Mouse (Mus musculus) mesoderm, embryonic 11.5 days (tissue): Measurements from ENCODE around the gene Samm50.
A peak's percentile ranks its signal among the peaks of the same experiment; 100 is the strongest.
"Not testable (repeated sequence)": the region's sequence is repeated elsewhere in the genome, so short reads cannot be mapped to it uniquely, and the experiment has no call there.

Experiments used
- DNase-seq: peaks from one replicate; pipeline ENCODE4 v3.0.0-alpha.2; 2012; ENCODE audit warnings: low read depth, low spot score

Gene Samm50

GRCm38 (mm10) chr15:84192058-84192791, at the start of gene Samm50:
Samm50 (plus strand) TSS chr15:84192241.
- peak; percentile 96 for DNase-seq

- DNase-seq: no peak
These were observed 35.9 kb upstream of the Samm50 start for GRCm38 (mm10) chr15:84156158-84156557.

DNA sequence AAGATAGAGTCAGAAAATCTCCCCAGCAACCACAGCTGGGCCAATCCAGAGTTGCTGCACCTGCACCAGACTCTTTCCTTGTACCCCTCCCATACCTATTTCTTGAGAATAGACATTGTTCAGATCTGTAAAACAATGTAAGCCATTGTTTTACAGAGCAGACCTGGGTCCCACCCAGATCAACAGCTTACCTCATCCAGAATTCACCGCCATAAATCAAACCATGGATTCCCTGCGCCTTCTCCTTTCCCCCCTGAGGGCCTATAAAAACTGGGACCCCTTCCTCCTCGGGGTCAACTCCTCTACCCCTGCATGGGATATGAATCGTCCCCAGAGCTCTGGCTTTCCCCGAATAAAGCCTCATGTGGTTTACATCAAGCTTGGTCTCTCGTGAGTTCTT, 34.5 kb upstream of the Samm50 start:
- DNase-seq: not testable (repeated sequence)

DNA sequence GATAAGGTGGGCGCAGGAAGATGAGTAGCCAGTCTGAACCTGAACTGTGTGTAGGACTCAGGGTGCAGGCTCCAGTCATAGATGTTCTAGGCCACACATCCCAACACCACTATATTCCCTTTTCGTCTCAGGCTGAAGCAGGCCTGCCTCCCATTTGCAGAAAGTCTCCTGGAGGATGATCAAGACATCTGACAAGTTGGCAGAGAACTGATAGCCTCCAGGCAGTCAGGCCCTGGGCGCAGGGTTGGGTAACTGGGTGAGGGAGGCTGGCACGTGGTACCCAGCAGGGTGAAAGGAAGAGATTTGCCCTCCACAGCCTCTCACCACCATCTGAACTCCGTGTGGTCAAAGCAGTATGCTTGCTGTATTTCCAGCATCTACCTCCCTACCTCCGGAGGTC, 30.2 kb upstream of the Samm50 start:
- DNase-seq: no peak

- DNase-seq: no peak
These were observed 25.2 kb upstream of the Samm50 start for GRCm38 (mm10) chr15:84166818-84167217.

DNA sequence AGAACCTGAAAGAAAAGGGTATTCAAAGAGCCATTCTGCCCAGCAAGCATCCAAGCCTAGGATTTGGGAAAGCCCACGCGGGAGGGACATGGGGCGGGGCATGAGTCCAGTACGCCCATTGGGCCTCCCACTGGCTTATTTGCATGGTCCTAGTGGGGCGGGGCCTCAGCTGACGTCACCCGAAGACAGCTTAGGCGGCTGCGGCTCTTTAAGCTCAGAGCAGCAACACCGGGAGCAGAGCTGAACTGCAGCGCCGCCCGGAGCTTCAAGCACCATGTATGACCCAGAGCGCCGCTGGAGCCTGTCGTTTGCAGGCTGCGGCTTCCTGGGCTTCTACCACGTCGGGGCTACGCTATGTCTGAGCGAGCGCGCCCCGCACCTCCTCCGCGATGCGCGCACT, 24.4 kb upstream of the Samm50 start, which contains the start of gene Pnpla3:
Gene Pnpla3 (plus strand): TSS at position 238 of the 400 bp plus-strand sequence.
- DNase-seq: peak; percentile 96

- DNase-seq: peak; percentile 23
These were observed 23.6 kb upstream of the Samm50 start for GRCm38 (mm10) chr15:84168170-84169161.

DNA sequence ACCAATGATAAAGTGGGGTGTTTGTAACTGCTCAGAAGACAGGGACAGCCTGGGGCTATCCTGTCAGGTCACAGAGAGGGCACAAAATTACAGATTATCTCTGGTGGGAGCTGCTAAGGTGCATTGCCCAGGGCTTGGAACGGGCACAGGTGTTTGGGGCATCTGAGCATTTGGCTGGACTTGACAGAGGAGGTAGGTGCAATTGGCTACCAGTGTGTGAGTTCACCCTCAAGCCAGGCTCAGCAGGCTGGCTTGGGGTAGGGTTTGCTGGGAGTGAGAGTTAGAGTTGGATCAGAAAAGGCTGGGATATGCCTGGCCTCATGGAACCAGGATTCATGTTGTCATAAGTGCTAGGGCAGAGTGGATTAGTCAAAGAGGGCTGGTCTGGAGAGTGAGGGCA, 22.5 kb upstream of the Samm50 start:
- DNase-seq: no peak

GRCm38 (mm10) chr15:84171166-84171565, 20.9 kb upstream of the Samm50 start:
- DNase-seq: no peak

GRCm38 (mm10) chr15:84178733-84179132, 13.3 kb upstream of the Samm50 start:
- DNase-seq: no peak

DNA sequence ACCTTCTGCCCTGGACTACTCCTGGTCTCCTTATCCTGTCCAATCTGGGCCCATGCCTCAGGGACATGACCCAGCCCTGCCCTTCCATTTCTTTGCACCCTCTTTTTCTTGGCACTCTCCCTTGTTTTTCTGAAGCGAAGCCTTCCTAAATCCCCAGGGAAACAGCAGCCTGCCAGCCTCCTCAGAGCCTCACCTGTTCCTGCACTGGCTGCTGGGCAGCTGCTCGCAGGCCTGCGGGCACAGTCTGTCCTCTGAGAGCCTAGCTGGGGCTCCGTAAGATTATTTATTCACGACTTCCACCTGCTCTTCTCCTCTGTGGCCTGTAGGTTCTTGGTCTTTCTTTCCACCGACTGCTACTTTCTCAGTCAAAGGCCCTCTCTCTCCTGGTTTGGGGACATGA, 10.0 kb upstream of the Samm50 start:
- DNase-seq: no peak

- DNase-seq: no peak
These were observed 8.1 kb upstream of the Samm50 start for GRCm38 (mm10) chr15:84183967-84184366.

- DNase-seq: no peak
These were observed 5.8 kb upstream of the Samm50 start for GRCm38 (mm10) chr15:84186196-84186595.

DNA sequence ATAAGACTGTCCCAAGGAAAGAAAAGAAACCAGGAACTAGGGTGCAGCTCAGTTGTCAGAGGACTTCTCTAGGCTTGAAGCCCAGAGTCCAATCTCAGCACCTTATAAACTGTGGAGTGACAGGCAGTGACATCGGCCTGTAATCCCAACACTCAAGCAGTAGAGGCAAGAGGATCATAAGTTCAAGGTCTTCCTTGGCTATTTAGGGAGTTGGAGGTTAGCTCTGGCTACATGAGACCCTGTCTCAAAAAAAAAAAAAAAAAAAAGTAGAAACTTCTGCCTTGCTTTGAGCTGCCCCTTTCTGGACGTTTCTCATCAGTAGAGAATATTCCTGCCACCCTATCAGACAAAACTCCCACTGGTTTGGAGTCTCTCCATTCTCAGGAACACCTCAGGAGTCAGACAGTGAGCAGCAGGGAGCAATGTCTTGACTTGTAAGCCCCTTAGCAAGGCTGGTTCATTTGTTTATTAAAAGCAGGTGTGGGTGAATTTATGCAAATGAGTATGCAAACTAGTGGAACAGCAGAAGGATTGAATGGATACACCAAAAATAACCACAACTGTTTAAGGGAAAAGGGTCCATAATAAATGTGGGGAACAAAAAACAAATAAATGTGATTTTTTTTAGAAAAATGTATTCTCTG, 3.0 kb upstream of the Samm50 start:
- DNase-seq: no peak

DNA sequence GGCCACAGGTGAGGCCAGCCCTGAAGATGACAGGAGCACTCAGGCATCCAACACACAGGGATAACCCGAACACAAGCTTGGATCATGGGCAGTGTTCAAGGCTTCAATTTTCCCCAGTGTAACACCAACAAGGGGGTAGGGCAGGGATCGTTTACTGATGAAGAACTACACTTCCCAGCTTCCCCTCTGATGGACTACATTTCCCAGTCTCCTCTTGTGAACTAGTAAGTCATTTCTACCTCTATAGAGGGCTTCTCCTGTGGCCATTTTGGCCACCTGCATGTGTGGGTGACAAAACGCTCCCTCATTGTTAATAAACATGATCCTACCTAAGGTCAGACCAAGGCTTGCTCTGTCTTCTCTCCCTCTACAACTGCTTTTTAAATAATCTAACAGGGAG, 2.2 kb upstream of the Samm50 start:
- no peak for DNase-seq

GRCm38 (mm10) chr15:84191724-84192057, 350 bp upstream of the Samm50 start:
- no peak for DNase-seq

GRCm38 (mm10) chr15:84196486-84197165, 4.6 kb downstream of the Samm50 start:
- no peak for DNase-seq

- DNase-seq: no peak
These were observed 15.3 kb downstream of the Samm50 start for GRCm38 (mm10) chr15:84207327-84207726.

GRCm38 (mm10) chr15:84209517-84210412, 17.7 kb downstream of the Samm50 start:
- DNase-seq: no peak

DNA sequence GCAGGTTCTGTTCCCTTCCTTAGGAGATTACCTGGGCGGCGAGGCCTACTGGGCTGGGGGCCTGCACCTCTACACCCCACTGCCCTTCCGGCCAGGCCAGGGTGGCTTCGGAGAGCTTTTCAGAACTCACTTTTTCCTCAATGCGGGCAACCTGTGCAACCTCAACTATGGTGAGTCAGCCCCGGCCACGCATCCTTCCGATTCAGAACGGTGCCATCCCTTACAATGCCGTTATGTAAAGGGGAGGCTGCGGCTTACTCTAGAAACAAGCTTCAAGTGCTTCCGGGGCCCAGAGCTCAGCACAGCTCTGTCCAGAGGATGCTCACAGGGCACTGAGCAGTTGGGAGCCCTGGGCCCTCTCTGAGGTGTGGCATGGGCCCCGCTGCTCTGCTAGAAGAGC, 18.4 kb downstream of the Samm50 start:
- no peak for DNase-seq

- no peak for DNase-seq
These were observed 18.9 kb downstream of the Samm50 start for GRCm38 (mm10) chr15:84210941-84211340.
